Mouse (Mus musculus): ENCODE measurements around the gene Evx2.
A peak's percentile ranks its signal among the peaks of the same experiment; 100 is the strongest.

The Evx2 gene

DNA sequence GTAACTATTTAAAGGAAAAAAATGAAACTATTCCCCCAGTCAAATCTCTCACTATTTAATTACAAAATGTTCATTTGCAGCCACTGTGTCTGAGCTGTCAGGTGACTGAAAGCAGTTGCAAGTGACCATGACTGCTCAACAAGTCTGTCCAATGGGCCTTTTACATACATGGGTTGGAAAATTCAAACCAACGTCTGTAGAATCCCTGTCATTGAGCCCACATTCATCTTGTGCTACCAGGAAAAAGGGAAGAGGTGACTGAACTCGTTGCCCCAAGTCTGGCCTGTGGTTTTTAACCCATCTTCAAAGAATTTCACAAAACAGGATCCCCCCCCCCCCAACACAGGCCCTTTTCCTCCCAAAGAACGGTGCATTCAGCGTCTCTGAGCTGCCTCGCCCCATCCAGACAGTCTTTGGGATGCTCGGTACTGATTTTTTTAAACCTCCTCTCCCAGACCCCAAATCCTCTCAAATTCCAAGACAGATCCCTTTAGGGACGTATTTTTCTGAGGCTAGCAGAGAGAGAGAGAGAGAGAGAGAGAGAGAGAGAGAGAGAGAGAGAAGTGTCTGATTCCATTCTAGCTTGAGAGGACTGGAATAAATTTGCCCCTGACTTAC is 36.6 kb upstream of the Evx2 start:
- DNase-seq (ENCODE audit: low spot score): no peak

GRCm38 (mm10) chr2:74695383-74695782 is 36.0 kb upstream of the Evx2 start:
- no peak for DNase-seq (ENCODE audit: low spot score)

DNA sequence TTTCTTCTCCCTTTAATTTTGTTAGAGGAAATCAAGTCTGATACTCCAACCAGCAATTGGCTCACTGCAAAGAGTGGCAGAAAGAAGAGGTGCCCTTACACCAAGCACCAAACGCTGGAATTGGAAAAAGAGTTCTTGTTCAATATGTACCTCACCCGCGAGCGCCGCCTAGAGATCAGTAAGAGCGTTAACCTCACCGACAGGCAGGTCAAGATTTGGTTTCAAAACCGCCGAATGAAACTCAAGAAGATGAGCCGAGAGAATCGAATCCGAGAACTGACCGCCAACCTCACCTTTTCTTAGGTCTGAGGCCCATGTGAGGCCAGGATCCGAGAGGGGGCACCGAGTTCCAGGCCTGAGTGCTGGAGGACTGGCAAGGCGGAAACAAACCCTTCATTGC is 34.7 kb upstream of the Evx2 start:
- no peak for DNase-seq (ENCODE audit: low spot score)

DNA sequence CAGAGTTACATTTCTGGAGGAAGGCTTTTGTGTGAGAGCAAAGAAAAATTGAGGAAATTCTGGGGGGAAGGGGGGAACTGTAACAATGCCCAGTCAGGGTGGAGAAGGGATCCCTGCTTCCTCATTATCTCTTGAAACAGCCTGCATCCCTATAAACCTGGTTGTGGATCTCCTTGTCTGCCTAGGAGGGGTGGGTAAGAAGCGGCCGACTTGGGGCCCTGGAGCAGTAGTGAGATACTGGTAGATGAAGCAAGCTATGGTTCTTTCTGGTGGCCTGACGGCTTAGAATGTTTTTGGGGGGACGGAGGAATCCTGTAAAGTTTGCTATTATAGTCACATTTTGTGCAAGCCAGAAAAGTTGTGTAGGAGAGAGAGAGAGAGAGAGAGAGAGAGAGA is 34.1 kb upstream of the Evx2 start:
- DNase-seq (ENCODE audit: low spot score): no peak

DNA sequence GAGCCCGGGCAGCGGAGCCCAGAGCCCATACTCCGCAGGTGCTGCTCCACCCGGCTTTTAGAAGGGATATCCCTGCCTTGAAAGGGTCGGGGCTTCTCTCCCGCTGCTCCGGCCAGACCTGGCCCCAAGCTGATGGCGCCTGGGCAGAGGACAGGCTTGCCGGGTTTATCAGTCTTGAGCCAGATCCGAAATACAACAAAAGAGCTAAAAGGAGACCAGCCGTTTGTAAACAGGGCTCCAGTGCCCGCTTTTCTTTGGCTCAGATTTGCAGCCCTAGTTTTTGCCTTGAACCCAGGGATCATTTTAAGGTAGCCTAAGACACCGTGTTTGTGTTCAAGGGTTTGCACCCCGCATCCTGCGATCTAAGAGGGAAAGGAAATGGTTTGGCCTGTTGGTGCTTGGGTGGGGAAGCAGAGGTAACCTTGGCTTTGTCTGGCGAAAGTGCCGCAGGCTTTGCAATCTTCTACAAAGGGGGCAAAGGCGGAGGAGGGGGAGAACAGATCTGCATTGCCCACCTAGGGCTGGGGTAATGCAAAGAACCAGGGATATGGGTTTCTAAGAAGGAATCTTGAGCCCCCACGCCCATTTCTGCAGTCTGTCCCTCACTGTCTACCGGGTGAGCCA is 33.6 kb upstream of the Evx2 start:
- DNase-seq (ENCODE audit: low spot score): no peak

DNA sequence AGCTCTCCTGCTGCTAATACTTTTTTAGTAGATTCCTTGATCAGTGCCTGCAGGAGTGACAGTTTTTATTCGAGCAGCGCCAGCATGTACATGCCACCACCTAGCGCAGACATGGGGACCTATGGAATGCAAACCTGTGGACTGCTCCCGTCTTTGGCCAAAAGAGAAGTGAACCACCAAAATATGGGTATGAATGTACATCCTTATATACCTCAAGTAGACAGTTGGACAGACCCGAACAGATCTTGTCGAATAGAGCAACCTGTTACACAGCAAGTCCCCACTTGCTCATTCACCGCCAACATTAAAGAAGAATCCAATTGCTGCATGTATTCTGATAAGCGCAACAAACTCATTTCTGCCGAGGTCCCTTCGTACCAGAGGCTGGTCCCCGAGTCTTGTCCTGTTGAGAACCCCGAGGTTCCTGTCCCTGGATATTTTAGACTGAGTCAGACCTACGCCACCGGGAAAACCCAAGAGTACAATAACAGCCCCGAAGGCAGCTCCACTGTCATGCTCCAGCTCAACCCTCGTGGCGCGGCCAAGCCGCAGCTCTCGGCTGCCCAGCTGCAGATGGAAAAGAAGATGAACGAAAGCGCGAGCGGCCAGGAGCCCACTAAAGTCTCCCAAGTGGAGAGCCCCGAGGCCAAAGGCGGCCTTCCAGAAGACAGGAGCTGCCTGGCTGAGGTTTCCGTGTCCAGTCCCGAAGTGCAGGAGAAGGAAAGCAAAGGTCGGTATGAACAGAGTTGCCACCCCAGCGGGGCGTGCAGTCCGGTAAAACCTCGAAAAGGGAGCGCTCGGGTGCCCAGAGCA is 32.8 kb upstream of the Evx2 start:
- no peak for DNase-seq (ENCODE audit: low spot score)

DNA sequence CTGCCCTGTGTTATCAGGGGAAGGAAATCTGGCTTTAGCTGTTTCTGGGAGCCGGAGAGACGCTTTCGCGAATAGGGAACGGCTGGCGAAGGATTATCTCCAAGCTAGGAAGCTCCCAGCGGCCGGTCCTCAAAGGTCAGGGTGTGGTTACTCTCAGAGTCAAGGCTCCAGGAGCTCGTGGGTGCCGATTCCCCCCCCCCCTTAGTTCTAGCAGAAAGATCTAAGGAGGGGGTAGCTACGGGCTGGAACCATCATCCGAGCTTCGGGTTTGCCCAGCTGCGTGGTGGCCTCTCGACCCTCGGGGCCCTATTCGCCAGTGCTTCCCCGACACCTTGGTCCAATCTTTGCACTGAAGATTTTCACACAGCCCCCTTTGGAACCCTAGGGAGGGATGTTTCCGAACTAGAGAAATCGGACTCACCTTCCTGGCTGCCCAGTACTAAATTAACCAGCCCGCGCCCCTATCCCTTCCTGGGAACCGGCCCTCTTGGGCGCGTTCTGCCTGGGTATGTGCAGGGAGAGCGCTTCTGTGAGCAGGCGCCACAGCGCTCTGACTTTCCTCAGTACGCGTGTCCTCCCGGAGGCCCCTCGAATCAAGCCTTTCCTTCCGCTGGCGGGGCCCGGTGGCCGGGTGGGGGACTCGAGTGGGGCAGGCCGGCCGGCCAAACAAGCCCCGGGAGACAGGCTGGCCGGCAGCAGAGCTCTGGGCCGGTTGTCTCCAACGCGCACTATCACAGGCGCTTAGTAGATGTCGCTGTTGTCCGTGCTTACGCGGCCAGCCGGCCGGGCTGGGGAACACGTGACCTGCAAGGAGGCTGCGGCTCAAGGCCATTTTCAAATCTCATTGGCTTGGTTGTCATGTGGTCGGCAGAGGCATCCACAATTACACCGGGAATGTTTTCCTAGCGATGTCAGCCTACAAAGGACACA is 31.9 kb upstream of the Evx2 start, which contains the start of gene Hoxd10:
TSS of gene Hoxd10 (plus strand) at position 903 of the 930 bp plus-strand sequence.
- peak; percentile 76 for DNase-seq (ENCODE audit: low spot score)

DNA sequence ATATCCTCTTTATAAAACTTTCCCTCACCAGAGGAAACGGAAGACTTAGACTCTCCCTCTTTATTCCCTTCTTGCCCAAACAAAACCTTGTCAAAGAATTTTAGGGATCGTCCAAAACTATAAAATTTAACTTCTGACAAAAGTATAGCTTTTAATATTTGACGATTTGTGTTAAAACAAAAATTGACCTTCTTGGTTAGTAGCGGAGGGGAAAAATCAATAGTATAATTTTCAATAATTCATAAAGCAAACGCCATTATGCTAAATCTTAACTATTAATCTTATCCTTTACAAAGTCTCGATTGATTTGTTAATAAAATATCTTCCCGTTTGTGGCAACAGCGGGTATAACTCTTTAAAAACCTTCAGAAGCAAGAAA is 31.0 kb upstream of the Evx2 start:
- no peak for DNase-seq (ENCODE audit: low spot score)

- no peak for DNase-seq (ENCODE audit: low spot score)
Observed at GRCm38 (mm10) chr2:74689574-74690337, 30.4 kb upstream of the Evx2 start.

DNA sequence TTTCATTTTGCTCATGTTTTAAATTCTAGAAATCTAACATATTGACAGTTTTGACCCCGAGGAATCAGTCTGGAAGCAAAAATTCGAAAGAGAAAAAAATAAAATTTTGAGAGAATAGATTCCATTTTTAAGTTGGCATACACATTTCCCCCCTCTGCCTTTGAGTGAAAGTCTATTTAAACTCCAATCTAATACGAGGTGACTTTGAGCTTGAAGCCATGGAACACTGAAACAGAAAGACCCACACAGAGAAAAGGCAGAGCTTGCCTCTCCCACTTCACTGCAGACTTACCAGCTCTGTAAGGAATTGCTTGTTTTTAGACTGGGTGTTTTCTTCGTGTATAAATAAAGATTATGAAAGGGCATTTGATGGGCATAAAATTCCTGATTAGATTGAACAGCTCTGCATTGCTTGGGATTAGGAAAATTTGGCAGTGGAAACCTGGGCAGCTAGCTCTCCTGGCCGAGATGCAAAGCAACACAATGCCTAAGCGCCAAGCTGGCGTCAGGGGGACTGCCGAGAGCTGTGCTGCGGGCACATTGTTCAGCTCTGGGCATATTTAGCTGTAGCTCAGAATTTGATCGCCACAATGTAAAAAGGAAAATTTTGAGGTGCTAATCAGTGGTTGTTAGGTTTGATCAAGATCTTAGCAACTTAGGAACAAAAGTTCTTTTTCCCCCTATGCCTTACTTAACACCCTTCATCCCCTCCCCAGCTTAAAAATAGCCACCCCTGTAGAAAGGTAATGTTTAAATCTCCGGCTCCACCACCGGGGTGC is 29.6 kb upstream of the Evx2 start:
- no peak for DNase-seq (ENCODE audit: low spot score)

DNA sequence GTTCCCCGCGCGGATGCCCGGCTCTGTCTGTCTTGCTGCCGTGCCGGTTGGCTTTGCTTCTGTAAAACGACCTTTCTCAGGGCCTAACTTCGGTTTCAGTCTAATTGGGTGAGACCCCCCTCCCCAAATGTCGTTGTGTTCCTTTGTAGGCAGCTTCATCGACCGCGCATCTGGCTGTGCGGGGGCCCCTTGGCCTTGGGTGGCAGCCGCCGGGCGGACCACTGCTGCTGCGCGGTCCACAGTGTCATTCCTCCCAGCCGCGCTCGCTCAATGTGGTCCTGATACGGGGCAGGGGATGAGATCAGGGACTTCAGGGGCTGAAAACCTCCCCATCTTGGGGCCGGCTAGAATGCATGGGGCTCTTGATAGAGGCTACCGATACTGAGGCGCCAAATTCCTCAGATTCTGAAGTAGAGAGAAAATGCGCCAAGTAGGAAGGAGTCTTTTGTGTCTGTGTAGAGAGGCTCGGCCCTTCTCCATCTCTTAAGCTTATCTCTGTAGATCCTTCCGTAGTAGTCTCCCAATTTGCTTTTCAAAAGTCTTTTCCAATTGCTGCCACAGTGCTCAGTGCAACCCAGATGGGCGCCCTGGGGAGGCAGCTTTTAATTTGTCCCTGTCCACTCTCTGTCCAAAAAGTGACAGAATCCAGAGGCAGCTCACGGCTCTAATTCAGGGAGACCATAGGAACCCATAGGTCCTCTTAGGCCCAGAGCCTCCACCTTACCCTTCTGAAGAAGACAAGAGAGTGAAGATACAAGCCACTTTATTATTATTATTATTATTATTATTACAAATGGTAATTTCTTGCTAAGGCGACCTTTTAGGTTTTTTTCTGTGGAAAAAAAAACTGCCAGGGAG is 28.6 kb upstream of the Evx2 start:
- DNase-seq (ENCODE audit: low spot score): no peak

GRCm38 (mm10) chr2:74686988-74687697 is 27.8 kb upstream of the Evx2 start:
- no peak for DNase-seq (ENCODE audit: low spot score)

DNA sequence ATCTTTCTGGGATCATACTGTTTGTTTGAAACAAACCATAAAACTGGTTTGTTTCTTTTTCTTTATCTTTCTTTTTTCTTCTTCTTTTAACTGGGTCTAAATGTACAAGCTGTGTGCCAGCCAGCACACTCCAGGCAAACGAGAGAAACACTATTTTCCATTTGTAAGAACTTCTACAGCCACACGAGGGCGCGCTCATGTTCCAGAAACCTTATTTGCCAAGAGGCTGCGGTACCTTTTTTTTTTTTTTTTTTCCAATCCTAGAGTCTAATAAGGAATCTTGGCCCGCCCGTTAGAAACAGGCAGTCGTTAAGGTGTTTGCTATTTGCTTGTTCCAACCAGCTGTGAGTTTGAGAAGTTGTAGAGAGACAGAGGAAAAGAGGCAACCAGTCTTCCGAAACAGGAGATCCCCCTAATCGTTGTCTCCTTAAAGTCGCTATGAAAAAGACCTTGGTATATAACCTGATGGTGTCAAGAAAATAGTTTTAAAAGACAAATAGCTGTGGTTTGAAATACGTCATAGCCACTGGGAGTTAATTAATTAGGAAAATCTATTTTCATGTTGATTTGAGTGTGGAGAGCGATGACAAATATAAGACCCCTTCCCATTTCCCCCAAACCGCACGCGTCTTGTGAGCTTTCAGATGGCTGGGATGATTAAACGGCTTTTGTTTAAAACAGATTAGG is 27.1 kb upstream of the Evx2 start:
- DNase-seq (ENCODE audit: low spot score): peak; percentile 65

GRCm38 (mm10) chr2:74685059-74685603 is 25.8 kb upstream of the Evx2 start:
- DNase-seq (ENCODE audit: low spot score): no peak

DNA sequence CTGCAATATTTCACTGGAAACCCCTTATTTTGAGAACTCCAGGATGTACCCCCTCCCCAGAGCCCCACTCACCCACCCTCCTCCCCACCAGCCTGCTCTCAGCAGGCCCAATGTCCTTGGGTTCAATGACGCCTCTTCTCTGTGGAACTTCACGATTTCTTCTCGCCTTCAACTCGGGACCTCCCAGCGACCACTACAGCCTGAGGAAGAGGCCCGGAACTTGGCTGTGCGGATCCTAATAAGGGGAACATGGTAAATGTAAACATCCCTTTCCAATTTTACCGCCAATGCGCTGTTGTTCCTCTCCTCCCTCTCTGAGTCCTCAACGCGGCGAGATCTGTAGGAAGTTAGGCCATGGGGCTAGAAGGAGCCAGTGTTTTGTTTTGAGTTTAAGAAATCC is 24.7 kb upstream of the Evx2 start:
- DNase-seq (ENCODE audit: low spot score): no peak

DNA sequence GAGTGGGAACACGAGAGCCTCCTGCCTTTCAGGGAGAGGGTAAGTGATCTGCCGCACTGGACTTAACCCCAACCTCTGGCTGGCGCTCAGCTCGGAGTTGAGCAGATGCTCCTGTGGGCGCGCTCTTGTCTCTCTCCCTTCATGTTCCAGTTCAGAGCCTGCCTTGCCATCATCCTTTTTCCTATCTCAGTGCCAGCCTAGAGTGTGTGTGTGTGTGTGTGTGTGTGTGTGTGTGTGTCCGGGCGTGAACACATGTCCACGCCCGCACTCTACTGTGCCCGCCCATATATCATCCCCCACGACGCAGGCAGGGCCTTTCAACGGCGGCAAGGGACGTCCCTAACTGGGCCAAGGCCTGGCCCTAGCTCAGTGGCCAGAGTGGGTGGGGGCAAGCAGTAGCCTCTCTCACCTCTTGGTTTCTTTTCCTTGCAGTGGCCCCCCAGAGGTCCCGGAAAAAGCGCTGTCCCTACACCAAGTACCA is 24.2 kb upstream of the Evx2 start:
- DNase-seq (ENCODE audit: low spot score): no peak

- DNase-seq (ENCODE audit: low spot score): no peak
Observed at GRCm38 (mm10) chr2:74682796-74683195, 23.4 kb upstream of the Evx2 start.
